Mouse (Mus musculus): ENCODE measurements at regions not wholly inside any gene's neighbourhood (a gene's known extent, or its start where the extent isn't known, plus 50 kb on each side); places are given as distances from the start of the nearest gene placed in this dataset.

DNA sequence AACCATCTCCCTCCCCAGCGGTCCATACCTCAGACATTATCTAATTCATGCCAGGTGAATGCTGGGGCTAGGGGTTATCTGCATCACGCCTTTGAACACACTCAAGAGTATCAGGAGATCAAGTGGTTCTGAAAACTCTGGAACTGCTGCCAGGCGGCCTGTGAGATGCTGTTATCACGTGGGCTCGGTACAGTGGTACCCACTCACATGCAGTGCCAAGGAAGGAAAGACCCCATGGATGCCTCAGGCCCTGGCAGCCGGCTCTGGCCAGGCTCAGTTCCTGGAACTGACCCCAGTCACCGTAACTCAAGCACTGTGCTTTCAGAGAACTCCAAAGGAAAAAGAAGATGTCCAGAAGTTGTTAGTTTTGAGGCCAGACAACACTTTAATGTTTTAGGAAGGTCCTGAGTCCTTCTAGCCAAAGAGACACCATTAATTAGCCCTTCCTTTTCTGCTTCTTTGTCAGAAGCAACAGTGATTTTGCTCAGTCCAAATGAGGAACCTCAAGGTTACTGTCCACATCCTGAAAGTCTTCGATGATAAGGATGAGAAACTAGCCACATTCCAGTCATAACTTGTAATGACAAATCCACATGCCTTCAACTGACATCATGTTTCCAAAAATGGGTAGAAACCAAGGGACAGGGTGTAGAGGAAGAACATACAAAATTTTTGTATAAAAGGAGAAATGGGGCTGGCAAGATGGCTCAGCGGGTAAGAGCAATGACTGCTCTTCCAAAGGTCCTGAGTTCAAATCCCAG is 126.1 kb downstream of the Zbtb18 start:
- no peak for DNase-seq (ENCODE audit: low spot score)

DNA sequence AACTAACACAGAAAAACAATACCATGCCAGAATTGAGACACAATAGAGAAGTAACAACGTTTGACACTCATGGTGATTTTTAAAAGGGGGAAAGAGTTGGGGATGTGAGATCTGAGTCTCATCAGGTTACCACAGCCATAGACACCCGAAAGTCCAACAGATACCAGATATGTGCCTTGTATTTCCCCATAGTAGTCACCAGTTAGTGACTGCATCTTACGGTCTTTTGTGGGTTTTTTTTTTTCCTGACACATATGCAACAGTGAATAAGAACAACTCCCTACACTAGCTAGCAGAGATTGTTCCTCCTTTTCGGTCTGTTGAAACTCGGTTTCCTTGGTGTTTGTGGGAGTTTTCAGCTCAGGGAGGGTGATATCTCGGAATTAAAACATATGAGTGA is 127.4 kb downstream of the Zbtb18 start:
- no peak for DNase-seq (ENCODE audit: low spot score)

DNA sequence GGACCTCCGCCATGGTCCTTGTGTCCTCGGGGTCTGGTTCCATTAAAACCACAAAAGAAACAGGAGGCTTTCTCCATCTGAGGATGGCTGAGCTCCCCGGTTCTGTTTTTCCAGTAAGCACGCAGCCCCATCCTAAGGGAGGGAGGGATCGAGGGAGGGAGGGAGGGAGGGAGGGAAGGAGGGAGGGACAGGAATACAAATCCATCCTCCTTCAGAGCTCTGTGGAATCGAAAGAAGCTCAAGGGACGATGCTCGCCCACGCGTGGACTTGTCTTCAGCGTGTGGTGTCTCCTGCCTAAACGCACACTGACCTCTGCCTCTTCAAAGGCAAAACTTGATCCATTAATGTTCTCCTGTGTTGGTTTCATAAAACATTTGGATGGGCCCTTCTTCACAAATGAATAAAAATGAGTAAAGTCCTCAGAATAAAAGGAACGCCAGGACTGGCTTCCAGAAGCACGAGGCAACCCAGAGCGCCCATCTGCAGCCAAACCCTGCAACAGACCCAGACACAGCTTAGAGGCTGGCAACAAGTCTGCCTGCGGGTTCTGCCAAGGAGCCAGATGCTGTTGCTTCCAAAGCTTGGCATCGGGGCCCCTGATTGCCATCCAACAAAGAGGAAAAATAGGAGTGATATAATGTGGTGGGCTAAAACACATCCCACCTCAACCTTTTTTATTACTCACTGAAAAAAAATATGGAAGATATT is 131.0 kb downstream of the Zbtb18 start:
- DNase-seq (ENCODE audit: low spot score), result peak; percentile 76

DNA sequence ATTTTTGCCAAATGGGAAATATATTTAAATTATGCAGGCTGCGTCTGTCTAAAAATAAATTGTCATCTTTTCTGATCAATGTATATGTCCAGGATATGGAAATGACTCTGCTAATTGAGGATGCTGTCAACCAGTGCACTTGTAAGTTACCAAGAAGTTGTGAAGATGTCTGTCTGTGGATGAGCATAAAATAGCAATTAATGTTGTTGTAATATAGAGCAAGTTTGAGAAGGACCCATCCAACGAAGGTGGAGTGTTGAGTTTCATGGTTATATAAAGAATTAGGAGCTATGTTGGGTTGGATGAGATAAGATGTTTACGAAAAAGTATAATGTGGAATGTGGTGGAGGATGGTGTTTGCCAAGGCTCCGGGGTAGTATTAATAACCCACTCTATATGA is 131.6 kb downstream of the Zbtb18 start:
- DNase-seq (ENCODE audit: low spot score), result peak; percentile 14

DNA sequence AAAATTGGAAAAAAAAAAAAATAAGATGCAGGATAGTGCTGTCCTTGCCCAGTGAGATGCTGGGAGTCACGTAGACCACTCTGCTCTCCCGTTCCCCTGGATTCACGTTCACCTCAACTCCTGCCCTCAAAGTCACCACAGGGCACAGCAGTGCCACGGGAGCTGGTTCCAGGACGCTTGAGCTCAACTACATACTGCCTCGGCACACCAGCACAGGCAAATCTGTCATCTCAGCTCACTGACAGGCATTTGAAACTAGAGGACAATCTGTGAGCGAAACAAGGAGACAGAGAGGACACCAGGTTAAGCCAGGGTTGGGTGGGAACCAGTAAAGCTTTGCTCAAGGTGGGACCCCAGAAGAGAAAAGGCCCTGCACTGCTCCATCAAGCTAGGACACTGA is 132.2 kb downstream of the Zbtb18 start:
- no peak for DNase-seq (ENCODE audit: low spot score)

DNA sequence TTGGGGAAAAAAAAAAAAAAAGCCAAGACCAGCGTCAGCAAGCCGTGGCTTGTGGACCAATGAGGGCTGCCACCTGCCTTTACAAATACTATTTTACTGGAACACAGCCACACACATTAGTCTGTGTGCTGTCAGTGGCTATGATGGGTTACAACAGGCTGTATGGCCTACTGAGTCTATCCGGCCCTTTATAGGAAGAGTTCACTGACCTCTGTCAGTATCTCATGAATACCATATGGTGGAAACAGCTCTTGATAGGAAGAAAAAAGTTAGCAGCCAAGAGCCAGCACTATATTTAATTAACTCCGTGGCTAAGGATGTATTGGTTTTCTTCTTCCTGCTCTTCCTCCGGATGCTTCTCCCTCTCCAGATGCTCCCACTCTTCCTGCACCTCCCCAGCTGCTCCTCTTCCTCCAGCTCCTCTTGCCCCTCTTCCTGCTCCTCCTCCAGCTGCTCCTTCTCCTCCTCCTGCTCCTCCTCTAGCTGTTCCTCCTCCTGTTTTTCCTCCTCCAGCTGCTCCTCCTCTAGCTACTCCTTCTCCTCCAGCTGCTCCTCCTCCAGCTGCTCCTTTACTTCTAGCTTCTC is 142.2 kb downstream of the Zbtb18 start:
- DNase-seq (ENCODE audit: low spot score), result no peak

DNA sequence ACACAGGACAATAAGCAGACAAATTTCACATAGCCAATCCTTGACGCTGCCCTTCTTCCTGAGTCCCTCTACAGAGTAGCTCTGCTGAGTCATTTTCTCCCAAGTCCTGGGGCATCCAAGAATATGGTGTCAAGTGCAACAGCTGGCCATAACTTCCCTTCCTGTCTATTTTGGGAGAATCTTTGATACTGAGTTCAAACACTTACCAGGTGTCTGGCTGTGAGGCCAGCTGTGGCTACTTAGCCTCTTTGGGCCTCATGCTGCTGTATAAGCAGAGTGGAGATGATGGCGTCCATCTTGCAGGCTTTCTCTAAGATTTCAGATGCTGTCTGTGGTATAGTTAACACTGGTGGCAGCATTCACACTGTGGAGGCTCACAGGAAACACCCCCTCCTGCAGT is 143.2 kb downstream of the Zbtb18 start:
- no peak for DNase-seq (ENCODE audit: low spot score)

DNA sequence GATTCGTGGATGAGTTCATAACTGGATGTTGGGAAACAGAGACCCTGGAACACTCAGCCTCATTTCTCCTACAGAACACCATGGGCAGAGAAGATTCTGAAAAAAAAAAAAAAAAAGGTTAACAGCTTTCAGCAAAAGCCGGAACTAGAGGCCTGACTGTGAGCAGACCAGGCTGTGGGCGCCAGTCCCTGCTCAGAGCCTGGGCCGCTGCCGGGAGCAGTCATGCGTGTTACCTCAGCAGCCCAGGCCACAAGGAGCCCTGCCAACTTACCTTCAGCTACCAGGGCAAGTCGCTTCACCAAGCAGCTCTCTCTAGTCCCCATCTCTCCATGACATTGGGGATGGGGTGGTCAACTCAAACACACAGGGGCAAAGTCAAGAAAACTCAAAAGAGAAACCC is 140.6 kb upstream of the 1700016C15Rik start:
- DNase-seq (ENCODE audit: low spot score), result no peak

DNA sequence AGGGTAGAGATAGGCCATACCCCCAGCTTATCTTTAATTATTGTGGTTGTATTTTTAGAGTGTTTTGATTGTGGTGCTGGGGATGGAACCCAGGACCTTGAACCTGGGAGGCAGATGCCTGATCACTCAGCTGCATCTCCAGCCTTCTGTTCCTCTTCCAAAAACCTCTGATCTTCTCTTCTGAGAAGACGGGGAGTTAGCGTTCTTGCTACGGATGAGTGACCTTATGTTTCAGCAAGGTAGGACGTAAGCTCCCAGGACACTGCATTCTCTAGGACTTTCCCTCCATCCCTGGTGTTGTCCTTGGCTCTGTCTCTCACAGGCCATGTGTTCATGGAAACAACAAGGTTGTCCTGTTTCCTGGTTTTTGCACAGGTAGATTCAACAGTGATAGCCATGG is 140.0 kb upstream of the 1700016C15Rik start:
- no peak for DNase-seq (ENCODE audit: low spot score)

DNA sequence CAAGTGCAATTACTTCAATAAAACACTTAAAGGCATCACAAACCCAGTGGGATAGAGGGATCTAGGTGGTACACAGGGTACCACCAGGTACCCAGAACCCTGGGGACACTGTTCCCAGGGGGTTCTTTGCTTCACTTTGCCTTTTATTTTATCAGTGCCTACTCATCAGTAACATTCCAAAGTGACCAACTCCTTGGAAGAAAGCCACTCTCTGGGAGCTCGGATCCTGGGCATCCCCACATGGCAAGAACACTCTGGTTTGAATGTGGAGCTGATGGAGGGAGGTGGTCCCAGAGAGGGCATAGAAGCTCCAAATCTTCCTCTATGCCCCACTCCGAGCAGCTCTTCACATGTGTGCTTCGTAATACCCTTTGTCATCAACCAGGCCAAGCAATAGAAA is 137.9 kb upstream of the 1700016C15Rik start:
- DNase-seq (ENCODE audit: low spot score), result no peak

DNA sequence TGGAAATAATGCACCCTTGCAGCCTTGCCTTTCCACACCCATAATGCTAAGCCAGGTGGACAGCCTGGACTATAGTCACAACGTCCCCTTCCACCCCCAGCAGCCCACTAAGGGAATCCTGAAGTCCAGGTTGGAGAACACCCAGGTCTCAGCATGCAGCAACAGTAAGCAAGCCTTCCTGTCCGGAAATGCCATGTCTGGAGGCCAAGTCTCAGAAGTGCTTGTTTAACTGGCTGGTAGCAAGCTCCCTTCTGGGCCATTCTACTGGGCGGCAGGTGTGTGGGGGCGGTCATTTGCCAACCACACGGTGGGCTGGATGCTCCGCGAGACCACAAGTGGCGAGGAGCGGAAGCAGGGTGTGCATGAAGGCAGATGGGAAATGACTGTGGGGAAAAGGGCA is 137.3 kb upstream of the 1700016C15Rik start:
- no peak for DNase-seq (ENCODE audit: low spot score)

DNA sequence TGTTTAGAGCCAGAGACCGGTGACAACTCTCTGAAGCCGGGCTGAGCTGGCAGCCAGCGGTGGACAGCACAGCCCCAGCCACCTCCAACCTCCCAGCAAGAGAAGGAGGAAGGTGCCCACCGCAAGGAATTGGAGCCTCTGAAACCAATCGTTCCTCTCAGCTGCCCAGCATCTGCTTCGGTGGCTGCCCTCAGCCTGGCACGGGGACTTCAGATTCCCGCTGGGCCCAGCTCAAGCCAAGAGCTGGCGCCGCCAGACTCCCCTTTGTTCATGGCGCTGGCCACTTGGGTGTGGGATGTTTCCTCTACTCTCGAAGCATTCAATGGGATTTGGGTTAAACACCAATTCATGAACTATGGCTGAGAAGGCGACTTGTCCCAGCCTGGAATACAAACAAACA is 135.3 kb upstream of the 1700016C15Rik start:
- no peak for DNase-seq (ENCODE audit: low spot score)

DNA sequence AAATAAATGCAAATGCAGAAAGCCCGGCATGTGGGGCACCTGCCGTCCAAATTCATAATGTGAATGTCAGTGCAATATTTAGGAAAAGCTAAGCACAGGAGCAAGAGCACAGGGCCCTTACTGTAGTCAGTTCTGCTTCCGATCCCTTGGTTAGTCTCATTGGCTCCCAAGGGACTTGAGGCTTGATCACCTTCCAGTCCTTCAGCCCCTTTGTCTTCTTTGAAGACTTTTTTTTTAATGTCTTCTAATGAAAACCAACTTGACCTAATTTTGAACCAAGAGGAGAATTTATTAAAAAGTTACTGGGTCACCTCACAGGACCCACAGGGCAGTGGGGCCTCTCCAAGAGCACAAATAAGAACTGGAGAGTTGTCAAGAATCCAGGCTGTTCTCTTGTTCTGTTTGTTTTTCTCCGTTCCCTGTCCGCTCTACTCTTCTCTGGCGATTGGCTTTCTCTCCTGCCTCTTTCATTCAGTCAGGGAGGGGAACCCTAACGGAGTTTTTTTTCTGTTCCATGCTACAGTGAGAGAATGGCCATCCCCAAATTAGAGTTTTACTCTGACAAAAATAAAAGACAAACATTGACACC is 134.2 kb upstream of the 1700016C15Rik start:
- no peak for DNase-seq (ENCODE audit: low spot score)

DNA sequence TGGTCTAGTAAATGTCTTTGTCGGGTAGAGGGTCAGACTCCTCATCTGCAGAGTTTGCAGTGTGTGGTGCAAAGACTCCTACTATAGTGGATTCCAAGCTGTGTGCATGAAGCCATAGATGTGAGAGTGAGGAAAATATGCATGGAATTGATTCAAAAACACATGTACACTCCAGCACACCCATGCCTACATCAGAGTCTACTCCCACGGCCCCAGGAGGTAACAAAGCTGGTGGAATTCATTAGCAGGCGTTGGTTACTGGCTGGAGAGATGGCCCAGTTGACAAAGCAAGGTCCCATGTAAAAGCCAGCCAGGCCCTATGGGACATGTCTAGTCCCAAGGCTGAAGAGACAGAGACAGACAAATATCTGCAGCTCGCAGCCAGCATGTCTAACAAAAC is 132.6 kb upstream of the 1700016C15Rik start:
- no peak for DNase-seq (ENCODE audit: low spot score)

DNA sequence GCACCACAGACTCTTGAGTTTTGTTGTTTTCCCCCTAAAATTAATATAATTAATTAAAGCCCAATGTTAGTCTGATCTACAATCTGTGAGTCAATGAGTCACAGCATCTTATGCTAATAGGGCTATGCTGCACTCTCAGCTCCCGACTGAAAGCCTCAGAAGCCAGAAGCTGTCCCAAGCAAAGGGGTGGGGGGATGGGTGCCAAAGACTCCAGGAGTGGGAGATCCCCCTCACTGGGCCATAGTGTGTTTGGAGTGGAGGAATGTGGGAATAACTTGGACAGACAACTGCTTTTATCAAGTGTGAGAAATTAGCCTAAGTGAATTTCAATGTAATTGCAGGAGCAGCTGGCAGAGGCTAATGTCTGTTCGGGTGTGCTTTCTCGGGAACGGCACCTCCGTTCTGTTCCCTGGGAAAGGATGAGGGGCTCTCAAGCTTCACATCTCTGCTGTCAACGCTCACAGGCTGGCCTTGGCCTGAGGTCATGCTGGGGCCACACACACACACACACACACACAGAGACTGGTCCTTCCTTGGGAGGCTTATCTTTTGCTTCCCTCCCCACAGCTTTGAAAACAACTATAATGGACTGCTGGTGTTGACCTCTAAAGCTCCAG is 124.2 kb upstream of the 1700016C15Rik start:
- DNase-seq (ENCODE audit: low spot score), result no peak

DNA sequence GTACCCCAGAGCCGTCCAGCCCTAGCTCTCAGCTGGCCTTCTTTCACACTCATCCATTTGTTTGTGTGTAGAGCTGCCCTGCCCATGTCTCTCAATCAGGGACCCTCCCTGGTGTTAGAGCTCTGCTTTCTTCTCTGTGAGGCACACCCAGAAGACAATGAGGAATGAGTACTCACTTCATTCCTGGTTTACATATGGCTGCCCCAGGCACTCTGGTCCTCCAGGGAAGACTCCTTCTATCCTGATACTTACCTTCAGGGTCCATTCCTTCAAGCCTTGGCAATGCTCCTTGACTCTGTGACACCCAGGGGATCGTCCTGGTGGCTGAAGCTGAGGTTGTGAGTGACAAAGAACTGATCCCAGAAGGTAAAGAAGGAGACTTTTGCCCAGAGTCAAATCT is 122.0 kb upstream of the 1700016C15Rik start:
- no peak for DNase-seq (ENCODE audit: low spot score)

DNA sequence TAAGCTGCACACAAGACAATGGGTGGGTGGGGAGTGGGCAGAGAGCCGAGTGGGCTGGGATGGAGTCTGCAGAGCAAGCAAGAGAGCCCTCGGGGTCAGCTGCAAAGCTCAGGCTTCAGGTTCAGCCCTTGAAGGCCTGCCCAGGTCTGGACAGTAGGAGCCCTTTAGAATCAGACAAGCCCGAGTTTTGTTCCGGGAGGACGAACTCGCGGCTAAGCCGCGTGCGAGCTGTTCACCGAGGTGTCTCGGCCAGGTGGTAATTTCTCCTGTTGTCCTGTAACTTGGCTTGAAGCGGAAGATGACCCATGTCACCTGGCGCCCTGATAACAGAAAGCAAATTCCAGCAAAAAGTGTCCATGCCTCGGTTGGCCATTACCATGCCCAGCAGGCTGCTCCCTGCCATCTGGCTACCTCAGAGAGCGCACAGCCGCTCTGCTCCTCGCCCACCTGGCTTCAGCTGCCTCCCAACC is 121.0 kb upstream of the 1700016C15Rik start:
- no peak for DNase-seq (ENCODE audit: low spot score)

DNA sequence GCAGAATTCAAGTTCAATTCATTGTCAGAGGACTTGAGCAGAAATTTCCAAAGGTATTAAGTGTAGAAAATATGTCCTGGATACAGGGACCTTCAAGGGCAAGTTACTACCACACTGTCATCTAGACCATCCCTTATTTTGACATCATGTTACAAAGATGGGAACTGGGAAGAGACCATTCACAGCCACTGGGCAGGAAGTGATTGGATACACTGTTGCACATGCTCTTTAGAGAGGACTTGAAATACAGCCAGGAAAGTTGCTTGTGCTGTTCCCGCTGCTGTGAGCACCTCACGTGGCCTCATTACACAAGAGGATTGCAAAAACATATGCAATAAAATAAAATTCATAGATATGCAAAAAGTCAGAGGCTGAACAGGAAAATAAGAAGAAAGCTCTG is 120.4 kb upstream of the 1700016C15Rik start:
- no peak for DNase-seq (ENCODE audit: low spot score)

DNA sequence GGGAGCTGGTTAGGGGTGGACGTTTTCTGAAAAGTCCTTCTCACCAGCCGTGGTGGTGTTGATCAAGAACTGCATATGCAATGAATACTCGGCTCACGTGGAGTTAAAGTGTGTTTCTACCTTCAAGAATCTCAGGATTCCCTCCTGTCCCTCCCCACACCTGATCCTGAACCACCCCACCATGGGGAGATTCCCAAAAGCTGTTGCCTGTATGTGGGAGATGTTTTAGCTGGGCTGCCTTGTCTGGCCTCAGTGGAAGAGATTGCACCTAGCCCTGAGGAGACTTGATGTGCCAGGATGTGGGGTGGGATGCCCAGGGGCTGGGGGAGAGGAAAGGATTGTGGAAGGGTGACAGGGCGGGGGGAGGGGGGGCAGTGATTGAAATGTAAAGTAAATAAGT is 119.9 kb upstream of the 1700016C15Rik start:
- no peak for DNase-seq (ENCODE audit: low spot score)

DNA sequence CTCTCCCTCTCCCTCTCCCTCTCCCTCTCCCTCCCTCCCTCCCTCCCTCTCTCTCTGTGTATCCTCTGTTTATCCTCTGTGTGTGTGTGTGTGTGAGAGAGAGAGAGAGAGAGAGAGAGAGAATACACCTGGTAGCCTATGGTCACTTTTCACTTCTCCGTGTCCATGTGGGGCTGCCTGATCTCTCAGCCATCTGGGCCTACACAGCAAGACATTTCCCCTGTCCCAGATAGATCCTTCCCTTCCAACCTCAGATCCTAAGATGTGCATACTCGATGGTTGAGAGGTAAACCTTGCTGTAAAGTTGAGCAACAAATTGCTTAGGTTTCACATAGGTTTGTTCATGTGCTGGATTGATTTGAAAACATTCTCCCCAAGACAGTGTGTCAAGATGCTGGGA is 119.5 kb upstream of the 1700016C15Rik start:
- no peak for DNase-seq (ENCODE audit: low spot score)

DNA sequence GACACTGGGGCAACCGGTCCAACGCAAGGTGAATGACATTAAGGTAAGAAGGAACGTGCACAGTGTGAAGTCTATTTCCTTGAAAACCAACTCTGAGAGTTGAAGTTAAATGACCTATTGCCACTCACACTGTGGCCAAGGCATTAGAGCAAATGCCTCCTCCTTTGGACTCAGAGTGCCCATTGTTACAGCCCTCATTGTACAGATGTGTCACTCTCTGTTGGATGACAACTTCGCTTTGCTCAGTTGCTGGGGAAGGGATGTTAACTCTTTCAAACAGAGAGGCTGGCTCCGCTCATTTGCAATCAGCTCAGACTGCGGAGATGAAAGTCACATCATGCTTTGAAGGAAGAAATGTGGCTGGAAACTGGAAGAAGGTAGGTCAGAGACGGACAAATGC is 117.1 kb upstream of the 1700016C15Rik start:
- no peak for DNase-seq (ENCODE audit: low spot score)

DNA sequence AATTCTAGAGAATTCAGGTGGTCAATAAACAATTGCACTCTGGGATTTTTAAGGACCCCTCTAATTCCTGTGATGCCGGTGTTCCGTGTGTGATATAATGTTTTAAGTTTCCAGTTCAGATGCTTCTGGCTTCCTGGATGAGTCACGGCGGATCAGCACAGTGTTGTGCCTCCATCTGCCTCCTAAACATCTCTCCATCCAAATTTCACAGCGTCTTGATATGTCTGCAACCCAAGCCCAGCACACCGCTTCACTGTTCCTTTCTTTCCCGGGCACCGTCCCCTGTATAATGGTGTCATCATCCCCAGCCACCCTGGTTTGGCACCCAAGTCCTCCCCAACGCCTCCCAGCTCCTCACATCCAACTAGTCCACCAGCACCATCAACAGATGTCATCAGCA is 114.0 kb upstream of the 1700016C15Rik start:
- no peak for DNase-seq (ENCODE audit: low spot score)
